Mouse (Mus musculus) spleen, postnatal 0 days (tissue): ENCODE measurements around the gene Olfr1111. TPM values are rescaled to one million over a fixed set of nuclear protein-coding genes. Genes with fewer than 3 reads are reported as not detected.

Source experiments
- polyA plus RNA-seq: library from polyadenylated mRNA; unstranded; fragments of >200 nt; fragmentation: Nextera tagmentation; extraction: Ambion mirVana; gene quantifications from 2 replicates; pipeline ENCODE4 v1.2.1, GENCODE M21; 2015

Gene Olfr1111
- not detected in 2 replicates for polyA plus RNA-seq

GRCm38 (mm10) chr2:87152524-87152923, at the start of gene Olfr1111:
Gene Olfr1111, minus strand, starts transcription at chr2:87152624.

GRCm38 (mm10) chr2:87187498-87187897, 35.1 kb upstream of the Olfr1111 start, which contains the start of gene Olfr1112:
Gene Olfr1112, plus strand, starts transcription at chr2:87187798.

GRCm38 (mm10) chr2:87140200-87140599, 12.2 kb downstream of the Olfr1111 start, which contains the start of gene Olfr1110:
Gene Olfr1110, minus strand, starts transcription at chr2:87140300.

GRCm38 (mm10) chr2:87114467-87114866, 38.0 kb downstream of the Olfr1111 start, which contains the start of gene Olfr259:
Gene Olfr259, minus strand, starts transcription at chr2:87114567.

Other genes with a start within 250 kb of the Olfr1111 start
- not detected in 2 replicates for gene Olfr1098, start 228.1 kb downstream of the Olfr1111 start, polyA plus RNA-seq
- gene Olfr1099, start 191.9 kb downstream of the Olfr1111 start, polyA plus RNA-seq: not detected in 2 replicates
- gene Olfr1100, start 172.7 kb downstream of the Olfr1111 start, polyA plus RNA-seq: not detected in 2 replicates
- gene Olfr1101, start 161.4 kb downstream of the Olfr1111 start, polyA plus RNA-seq: not detected in 2 replicates
- gene Olfr1102, start 154.2 kb downstream of the Olfr1111 start, polyA plus RNA-seq: not detected in 2 replicates
- gene Olfr1104, start 125.5 kb downstream of the Olfr1111 start, polyA plus RNA-seq: not detected in 2 replicates
- gene Olfr1105, start 116.1 kb downstream of the Olfr1111 start, polyA plus RNA-seq: not detected in 2 replicates
- not detected in 2 replicates for gene Olfr1106, start 100.4 kb downstream of the Olfr1111 start, polyA plus RNA-seq
- gene Olfr1107, start 76.8 kb downstream of the Olfr1111 start, polyA plus RNA-seq: not detected in 2 replicates
- not detected in 2 replicates for gene Olfr1109, start 56.6 kb downstream of the Olfr1111 start, polyA plus RNA-seq
- not detected in 2 replicates for gene Olfr259, start 38.1 kb downstream of the Olfr1111 start, polyA plus RNA-seq
- not detected in 2 replicates for gene Olfr1110, start 12.3 kb downstream of the Olfr1111 start, polyA plus RNA-seq
- not detected in 2 replicates for gene Olfr1112, start 35.2 kb upstream of the Olfr1111 start, polyA plus RNA-seq
- not detected in 2 replicates for gene Olfr1113, start 56.3 kb upstream of the Olfr1111 start, polyA plus RNA-seq
- not detected in 2 replicates for gene Olfr1115, start 95.4 kb upstream of the Olfr1111 start, polyA plus RNA-seq
- not detected in 2 replicates for gene Olfr1116, start 114.9 kb upstream of the Olfr1111 start, polyA plus RNA-seq
- gene Olfr1118, start 155.0 kb upstream of the Olfr1111 start, polyA plus RNA-seq: not detected in 2 replicates
- gene Olfr1120, start 202.2 kb upstream of the Olfr1111 start, polyA plus RNA-seq: not detected in 2 replicates
- not detected in 2 replicates for gene Olfr1121, start 217.3 kb upstream of the Olfr1111 start, polyA plus RNA-seq
- gene Olfr1122, start 233.2 kb upstream of the Olfr1111 start, polyA plus RNA-seq: not detected in 2 replicates